Mouse (Mus musculus) lung, postnatal 10 days (tissue): ENCODE results near the gene Aknad1.

Experiments used
- DNase-seq: peaks from one replicate; pipeline ENCODE4 v3.0.0; 2021

Aknad1 gene

DNA sequence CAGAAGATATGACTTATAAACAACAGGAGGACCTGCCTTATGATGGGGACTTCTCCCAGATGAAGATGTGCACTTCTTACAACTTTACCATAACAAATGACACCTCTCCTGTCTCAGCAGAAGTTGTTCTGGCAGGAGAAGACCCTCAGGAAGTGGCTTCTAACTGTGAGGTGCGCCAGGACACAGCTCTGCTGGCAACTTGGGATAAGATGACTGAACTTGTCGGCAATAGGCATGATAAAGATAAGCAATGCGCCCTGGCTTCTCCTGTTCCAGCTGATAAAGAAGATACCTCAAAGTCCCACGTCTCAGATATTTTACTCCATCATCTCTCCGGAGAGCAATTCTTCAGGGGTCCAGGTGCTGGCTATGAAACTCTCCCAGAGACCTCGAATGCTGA is 12.2 kb downstream of the Aknad1 start:
- DNase-seq: no peak

DNA sequence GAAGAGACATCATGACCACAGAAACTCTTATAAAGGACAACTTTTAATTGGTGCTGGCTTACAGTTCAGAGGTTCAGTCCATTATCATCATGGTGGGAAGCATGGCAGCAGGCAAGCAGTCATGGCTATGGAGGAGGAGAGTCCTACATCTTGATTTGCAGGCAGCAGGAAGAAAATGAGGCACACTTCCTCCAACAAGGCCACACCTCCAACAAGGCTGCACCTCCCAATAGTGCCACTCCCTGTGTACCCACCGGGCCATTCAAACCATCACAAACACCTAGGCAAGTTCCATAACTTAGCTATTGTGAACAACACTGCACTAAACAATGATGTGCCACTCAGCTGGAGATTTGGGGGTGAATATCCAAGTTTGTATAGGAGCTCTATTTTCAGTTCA is 15.1 kb downstream of the Aknad1 start:
- no peak for DNase-seq

DNA sequence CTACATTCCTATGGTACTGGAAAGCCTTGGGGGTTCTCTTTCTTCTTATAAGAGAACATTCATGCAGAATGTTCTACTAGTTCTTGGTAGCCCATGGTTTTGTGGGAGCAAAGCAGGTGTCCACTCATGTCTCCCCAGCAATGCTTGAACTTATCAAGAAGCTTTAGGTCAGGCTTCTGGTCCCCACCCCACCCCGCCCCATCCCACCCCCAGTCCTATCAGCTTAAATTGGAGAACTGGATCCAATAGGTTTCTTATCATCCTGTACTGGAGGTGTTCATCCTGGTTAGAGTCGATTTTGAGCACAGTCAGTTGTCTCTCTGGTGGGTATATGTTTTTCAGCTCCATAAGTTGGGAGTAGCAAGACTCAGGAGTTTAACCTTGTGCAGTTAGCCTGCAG is 16.1 kb downstream of the Aknad1 start:
- DNase-seq: no peak

DNA sequence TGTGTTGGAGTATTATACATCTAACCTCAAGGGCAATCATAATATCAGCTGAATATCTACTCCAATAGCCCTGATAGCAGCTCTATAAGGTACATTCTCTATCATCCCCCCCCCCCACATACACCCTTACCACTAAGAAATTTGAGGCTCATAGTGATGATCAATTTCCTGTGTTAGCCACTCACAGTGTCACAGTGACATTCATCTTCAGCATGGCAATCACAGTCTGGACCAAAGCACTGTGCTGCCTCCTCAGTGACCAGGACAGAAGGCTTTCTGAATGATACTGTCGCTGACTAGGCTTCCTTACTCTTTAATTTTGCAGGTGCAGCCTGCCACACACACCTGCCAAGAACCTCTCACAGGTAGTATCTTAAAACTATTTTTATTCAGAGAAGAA is 16.7 kb downstream of the Aknad1 start:
- DNase-seq: no peak

DNA sequence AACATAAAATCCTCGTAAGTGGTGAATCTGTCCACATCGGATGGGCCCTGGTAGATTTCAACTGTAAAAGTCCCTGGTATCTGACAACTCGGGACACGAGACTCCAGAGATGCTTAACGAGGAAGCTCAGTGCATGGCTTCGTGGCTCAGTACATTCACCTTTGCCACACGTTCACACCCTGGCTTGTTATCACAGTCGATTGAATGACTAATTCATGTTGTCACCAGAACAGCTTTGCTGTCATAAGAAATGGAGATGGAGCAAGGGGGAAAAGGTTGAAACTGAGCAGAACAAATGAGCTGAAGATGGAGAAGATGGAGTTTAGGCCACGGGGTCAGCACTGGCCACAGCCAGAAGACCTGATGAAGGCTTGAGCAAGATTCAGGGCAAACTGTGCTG is 18.1 kb downstream of the Aknad1 start:
- DNase-seq: no peak

DNA sequence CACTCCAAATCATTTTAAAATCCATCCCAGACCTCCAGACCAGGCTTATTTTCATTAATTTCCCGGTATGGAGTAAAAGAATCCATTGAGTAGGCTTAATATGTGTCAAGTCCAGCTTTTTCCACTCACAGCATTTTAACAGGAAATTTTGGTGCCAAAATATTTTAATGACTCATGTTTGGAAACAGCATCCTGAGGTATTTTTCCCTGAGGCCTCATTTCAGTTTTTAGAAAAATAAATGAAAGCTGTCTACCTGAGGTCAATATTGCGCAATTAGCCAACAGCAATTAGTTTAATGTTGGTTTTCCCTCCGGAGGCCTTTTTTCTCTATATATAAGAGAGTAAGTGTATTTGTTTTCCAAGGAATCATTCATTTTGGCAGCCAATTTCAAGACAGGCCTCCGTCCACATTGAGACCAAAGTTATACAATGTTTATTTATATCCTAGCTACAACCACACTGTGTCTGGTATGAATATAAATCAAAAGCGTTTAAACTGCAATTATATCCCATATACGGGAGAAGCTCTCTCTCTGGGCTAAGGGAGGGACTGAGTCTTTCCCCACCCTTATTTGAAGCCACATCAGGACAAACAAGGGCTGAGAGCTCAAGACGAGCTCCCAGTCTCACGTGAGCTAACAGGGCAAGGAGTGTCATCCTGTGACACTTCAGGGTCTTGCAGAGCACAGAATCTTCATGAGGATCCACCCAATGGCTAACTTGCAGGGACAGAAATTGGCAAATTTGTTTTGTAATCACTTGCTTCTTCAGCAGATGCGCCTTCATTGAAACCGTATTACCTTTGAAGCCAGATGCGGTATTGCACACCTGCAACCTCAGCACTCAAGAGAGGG is 20.3 kb downstream of the Aknad1 start:
- DNase-seq: no peak

DNA sequence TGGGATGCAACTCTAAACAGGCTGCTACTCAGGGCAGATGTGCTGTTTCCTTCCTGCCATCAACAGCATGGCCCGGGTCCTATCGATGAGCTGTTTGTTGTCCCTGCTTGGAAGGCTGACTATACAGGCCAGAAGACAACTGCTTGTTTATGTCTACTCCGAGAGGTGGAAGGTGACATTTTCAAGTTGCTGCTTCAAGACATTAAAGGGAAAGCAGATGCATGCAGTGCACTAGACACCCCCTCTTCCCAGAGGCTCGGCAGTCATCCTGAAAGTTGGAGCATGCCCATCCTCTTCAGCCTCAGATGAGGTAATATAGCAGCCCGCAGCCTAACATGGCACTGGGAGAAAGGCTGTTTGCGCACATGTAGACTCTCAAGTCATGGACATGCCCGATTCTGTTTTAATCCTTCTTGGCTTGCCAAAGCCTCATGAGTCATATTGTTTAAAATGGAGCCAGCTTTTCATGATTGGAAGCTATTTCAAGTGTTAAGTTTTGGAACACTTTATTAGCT is 23.2 kb downstream of the Aknad1 start:
- peak; percentile 65 for DNase-seq

DNA sequence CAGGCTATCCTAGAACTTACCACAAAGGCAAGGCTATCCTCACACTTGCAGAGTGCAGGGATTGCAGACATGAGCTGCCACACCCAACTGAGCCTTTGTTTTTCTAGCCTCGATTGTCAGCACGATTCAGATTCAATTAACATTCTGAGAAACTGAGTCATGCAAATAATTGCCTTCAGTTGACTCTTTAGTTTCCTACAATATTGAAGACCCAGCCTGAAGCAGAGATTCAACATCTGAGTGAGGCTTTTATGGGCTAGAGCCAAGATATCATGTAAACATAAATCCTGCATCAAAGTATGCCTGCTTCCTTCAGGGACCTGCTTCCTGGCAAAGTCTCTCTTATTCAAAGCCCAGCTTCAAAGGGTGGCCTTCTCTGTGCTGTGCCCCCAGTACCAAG is 24.2 kb downstream of the Aknad1 start:
- no peak for DNase-seq

DNA sequence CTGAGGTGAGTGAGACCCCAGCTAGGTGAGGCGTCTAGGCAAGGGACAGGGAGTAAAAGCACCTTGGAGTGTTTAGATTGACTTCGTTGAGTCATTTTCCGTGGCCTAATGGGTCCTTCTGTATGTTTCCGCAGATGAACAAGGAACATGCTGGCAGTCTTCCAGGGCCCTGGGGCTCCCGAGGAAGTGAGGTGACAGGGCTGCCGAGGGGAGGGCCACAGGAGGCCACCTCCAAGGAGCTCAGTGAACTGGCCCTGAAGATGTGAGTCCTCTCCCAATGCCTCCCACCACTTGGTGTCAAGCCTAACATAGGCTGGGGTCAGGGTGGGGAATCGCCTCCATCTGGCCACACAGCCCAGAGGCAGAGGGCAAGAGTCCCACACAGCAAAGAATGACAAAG is 25.5 kb downstream of the Aknad1 start:
- DNase-seq: no peak

DNA sequence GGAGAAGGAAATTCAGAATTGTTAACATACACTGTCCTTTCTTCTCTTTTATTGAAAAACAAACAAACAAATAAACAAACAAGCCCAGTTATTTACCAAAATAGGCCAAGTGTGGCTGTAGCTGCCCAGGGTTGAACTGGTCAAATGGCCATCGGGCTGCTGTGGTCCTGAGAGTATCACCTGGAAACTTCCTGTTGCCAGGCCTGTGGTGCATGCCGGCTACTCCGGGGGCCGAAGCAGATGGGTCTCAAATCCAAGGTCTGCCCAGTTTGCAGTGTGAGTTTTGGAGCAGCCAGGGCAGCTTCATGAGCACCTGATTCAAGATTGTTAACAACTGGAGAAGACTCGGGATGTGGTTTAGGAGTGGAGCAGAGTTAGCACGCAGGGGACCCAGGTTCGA is 26.0 kb downstream of the Aknad1 start:
- DNase-seq: no peak

DNA sequence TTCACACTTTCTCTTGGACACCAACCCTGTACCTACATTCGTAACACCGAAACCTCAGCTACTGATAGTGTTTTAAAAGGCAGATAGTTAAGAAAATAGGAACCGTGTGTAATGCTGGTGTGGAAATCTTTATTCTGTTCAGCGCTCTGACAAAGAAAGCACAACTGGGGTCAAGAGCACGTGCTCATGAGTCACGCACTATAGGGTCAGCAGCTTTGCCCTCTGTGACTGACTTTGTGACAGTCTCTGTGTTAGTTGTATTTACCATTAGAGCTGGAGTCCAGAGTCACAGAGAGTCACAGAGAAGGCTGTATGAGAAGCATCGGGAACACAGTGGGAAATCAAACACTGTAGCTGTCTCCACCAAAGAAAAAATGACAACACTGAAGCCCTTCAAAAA is 27.5 kb downstream of the Aknad1 start:
- DNase-seq: no peak

DNA sequence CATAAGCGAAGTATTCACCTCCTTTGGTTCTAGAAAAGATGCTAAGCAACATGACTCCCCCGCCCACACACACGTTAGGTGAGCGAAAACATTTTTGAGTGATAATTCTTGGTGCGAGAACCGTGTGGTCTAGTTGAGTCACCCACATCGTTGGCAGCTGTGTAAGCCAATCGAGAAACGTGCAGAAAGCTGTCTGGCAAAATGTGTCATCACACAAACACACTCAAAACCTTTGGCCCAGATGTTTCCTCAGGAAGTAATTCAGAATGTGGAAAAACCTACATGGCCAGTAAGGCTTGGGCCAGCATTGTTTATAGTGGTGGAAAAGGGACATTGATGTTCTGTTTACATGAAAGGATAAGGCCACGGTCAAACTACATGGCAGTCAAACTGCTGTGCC is 28.0 kb downstream of the Aknad1 start:
- peak; percentile 52 for DNase-seq

DNA sequence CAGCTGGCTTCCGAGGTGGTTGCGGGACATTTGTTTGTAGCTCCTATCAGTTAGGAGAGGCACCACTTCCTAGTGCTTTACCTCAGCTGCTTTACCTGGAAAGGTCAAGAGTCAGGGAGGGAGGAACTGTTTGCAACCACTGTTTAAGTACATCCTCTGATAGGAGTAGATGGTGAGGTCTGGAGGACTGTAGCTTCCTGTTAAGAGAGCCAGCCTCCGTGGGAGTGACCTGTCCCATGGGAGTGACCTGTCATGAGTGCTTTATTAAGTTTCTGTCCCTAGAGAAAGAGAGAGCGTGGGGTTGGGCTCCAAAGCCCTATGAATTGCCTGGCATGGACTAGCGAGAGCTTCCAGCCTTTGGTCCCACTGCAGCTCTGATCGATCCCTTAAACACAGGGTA is 30.1 kb downstream of the Aknad1 start:
- no peak for DNase-seq

DNA sequence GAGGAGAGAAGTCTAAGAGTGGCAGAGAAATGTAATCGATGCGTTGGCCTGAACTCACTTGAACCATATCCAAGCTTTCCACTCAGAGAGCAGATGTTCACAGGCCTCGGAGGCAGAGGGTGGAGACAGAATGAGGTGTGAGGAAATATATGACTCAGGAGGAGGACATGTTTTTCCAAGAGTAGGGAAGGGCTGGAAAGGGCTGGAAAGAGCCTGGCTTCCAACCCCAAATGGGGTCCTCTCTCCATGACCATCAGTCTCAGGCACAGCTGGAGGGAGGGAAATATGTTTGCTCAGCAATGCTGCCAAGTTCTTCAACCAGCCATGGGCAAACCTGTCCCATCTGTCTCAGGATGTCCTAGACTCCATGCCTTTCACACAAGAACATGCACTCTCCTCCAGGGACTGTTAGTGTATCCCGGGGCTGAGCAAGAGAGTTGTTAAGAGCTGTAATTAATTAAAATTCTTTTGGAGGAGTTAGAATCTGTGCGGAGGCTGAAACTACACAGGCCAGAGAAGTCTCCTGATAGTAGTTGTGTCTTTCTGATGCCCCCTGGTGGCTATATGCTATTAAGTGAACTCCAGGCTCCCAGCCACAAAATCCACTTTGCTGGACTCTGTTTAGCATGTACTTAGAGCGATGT is 31.4 kb downstream of the Aknad1 start:
- peak; percentile 87 for DNase-seq

DNA sequence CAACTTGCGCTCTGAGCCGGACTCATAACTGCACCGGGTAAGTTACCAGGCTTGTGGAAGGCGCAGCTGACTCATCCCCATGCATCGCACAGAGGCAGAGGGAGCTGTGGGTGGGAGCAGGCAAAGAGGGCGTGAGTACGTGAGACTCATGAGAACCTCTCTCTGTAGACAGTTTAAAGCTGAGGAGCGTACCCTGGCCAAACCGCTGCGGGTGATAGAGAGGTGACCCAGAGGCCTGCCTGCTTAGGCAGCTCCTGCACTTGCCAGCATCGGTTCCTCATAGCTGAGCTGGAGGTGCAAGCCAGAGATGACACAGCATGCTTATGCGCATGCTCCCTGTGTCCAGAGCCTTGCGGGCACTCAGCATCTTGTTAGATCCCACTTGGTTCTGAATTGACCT is 32.8 kb downstream of the Aknad1 start:
- peak; percentile 27 for DNase-seq

DNA sequence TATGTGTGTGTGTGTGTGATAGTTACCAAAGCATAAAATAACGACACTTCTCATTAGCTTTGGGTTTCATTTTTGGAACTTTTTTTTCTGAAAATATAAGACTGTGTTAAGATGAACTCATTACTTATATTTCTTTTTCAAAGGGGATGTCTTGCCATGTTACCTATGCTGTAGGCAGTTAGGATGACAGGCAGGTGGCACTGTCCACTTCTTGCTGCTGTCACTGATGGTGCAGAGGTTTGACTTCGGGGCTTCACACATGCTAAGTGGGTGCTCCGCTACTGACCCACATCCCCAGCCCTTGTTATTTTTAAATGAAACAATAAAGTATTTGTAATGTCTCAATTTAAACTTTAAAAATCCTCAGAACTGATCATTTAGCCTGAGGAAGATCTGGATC is 33.4 kb downstream of the Aknad1 start:
- no peak for DNase-seq

DNA sequence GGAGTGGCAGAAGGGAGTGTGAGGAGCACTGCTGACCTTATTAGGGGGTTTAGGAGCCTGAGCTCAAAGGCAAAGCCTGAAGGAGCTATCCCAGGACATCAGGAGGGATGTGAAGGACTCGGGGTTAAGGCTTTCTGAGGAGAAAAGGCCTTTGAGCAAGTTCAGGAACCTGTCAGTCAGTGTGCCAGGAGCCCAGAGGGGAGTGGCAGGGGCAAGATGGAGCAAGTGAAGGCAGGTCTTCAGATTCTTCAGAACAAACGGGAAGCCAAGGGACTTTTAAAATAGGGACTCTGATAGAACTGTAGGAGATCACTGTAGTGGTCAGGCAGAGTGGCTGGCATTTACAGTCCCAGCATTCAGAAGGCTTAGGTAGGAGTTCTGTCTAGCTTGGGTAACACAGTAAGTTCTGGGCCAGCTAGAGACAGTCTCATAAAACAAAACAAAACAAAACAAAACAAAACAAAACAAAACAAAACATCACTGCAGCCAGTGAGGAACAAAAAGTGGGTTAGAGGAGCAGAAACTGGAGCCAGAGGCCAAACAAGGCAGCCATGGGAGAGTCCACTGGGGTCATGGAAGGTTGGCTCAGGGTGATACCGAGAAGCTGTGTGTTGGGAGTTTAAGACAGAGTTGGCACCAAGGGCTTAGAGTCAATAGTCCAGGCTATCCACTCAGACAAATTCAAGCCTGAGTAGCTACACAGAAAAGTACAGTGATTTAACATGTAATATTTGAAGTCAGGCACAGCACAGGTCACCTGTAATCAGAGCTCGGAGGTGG is 39.5 kb downstream of the Aknad1 start:
- DNase-seq: no peak

DNA sequence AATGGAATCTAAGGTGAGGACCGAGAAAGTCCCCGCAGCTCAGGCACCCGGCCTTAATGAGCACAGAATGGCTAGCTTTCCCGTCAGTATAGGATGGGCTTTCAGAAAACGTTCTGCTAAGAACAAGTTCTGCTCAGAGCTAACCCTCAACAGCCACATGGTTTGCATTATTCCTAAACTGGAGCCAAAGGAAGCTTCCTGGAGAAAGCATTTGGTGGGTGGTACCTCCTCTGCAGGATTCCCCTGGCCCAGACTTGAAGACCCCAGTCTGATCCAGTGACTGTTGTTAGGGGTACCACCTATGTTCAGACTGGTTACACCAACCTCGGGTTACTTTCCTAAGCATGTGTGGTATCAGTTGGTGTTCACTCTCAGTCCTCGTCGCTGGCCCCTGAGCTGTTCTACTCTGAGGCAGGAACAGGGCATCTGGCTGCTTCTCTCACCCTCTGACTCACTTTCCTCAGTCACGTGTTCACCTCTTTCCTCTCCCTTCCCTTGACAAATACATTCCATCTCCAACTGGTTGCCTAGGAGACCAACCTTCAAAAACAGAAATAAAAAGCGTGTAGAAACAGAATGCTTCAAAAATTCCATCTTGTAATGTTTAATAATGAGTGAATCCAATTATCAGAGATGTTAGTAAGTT is 41.9 kb downstream of the Aknad1 start:
- peak; percentile 71 for DNase-seq

DNA sequence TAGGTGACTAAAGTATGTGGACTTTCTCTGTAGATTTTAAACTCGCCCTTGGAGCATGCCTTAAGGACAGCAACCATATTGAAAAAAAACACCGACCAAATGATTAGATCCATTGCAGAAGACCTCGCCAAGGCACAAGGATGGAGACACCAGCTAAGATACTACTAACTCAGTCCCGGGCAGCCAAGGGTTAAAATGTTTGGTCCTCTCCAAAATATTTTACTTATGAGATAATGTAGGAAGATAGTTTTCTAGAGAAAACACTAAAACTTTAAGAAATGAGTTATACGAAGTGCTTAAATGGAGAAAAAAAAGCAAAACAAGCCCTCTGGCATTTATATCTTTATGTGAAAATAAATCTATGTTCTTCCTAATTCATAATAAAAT is 42.4 kb downstream of the Aknad1 start:
- DNase-seq: peak; percentile 67

DNA sequence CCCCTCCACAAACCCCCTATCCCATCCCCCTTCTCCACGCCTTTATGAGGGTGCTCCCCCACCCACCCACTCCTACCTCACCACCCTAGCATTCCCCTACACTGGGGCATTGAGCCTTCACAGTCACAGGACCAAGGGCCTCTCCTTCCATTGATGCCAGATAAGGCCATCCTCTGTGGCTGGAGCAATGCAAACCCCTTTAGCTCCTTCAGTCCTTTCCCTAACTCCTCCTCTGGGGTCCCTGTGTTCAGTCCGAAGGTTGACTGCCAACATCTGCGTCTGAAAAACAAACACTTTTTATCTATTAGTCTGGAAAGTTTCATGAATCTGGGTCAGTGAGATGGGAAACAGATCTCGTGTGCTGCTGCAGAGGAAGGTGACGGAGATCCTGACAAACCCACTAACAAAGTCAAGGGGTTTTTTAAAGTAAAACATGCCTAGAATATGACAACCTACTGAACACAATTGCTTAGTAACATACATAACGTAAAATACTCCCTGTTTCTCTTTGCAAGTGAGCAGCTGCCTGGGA is 43.0 kb downstream of the Aknad1 start:
- DNase-seq: peak; percentile 30

DNA sequence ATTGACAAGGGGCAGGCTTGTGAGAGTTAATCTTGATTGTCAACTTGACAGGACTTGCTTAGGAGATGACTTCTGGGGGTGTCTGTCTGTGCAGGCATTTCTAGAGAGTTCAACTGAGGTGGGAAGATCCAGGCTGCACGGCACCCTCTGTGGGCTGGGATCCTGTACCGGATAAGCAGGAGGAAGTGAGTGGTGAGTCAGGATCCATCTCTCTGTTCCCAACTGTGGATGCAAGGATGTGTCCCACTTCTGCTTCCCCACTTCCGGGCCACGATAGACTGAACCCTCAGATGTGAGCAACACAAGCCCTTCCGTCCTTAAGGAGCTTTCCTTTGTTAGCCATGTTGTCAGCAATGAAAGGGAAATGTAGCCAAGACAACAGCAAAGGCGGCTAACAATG is 47.1 kb downstream of the Aknad1 start:
- no peak for DNase-seq

DNA sequence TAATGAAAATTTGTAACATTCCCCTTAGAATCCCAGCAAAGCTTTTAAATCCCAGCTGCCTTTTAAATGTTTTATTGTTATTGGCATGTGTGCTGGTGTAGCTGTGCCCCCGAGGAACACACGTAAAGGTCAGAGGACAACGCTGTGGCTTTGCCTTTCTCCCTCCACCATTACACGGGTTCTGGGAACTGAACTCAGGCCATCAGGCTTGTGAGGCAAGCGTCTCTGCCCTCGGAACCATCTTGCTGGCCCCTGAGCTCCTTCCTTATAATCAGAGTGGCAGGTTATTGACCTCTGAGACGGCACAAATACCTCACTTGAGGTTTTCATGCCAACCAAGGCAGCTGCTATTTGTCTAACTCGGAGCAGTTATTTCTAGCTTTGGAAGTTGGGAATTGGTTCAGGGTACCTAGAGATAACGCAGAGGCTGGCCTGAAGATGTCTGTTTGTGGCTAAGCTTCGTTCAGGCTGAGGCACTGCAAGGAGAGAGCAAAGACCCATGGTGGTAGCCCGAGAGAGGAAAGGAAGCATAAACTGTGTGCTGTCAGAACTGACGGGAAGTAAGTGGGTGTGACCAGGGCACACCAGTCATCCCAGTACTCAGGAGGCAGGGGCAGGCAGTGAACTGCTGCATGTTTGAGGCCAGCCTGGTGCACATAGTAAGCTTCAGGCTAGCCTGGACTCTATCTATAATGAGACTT is 48.4 kb downstream of the Aknad1 start:
- DNase-seq: no peak
